Mouse (Mus musculus) MEL (cell line): ENCODE measurements around the gene Cldn12. TPM values are rescaled to one million over a fixed set of nuclear protein-coding genes. Genes with fewer than 3 reads are reported as not detected.

Experiments used
- DNase-seq: peaks from one replicate; pipeline ENCODE4 v3.0.0; 2011; ENCODE audit warnings: low read depth, low spot score
- H3K27ac ChIP-seq: 2 replicates; pipeline ENCODE4 v1.5.1; 2012; ENCODE audit warnings: low read depth, mild to moderate bottlenecking, control low read depth, low read length, moderate library complexity; ENCODE audit not compliant: control insufficient read depth
- H3K27me3 ChIP-seq, 2 experiments: fragments of 150-350 bp in 1 of 2; sonication (generic) in 1 of 2; 2 replicates each; pipeline ENCODE4 v1.6.1; 2012; ENCODE audit warnings: low read length in 2 of 2, mild to moderate bottlenecking in 2 of 2, improper control_type of control experiment in 1 of 2, moderate library complexity in 1 of 2; ENCODE audit not compliant: insufficient read depth in 2 of 2, control insufficient read depth in 1 of 2
- H3K36me3 ChIP-seq, 2 experiments: 2 replicates each; pipeline ENCODE4 v1.6.1; 2012 to 2014; ENCODE audit warnings: low read length in 2 of 2, improper control_type of control experiment in 1 of 2, inconsistent platforms in 1 of 2, mild to moderate bottlenecking in 1 of 2; ENCODE audit not compliant: insufficient read depth in 2 of 2, control insufficient read depth in 1 of 2
- H3K4me1 ChIP-seq, 2 experiments: fragments of 150-350 bp in 1 of 2; sonication (generic) in 1 of 2; 2 replicates each; pipeline ENCODE4 v1.6.1; 2012; ENCODE audit warnings: low read length in 2 of 2, improper control_type of control experiment in 1 of 2, mild to moderate bottlenecking in 1 of 2; ENCODE audit not compliant: insufficient read depth in 2 of 2, control insufficient read depth in 1 of 2
- H3K4me3 ChIP-seq, 2 experiments: fragments of 150-350 bp in 1 of 2; sonication (generic) in 1 of 2; 2 replicates each; pipeline ENCODE4 v1.5.1; 2012; ENCODE audit warnings: low read depth in 2 of 2, low read length in 2 of 2, mild to moderate bottlenecking in 2 of 2, moderate library complexity in 2 of 2, control low read depth in 1 of 2, improper control_type of control experiment in 1 of 2; ENCODE audit not compliant: control insufficient read depth in 1 of 2, insufficient read depth in 1 of 2
- H3K79me2 ChIP-seq: 2 replicates; pipeline ENCODE4 v1.6.1; 2012; ENCODE audit warnings: mild to moderate bottlenecking, low read length, moderate library complexity; ENCODE audit not compliant: control insufficient read depth, poor library complexity, insufficient read depth
- H3K9ac ChIP-seq: 2 replicates; pipeline ENCODE4 v1.6.1; 2012; ENCODE audit warnings: low read depth, mild to moderate bottlenecking, control low read depth, low read length, moderate library complexity; ENCODE audit not compliant: control insufficient read depth, poor library complexity, severe bottlenecking
- H3K9me3 ChIP-seq: fragments of 150-350 bp; sonication (generic); replicated peaks from 2 replicates; pipeline ENCODE4 v1.6.1; 2012; ENCODE audit warnings: mild to moderate bottlenecking, low read length, improper control_type of control experiment, moderate library complexity; ENCODE audit not compliant: insufficient read depth
- CTCF ChIP-seq, 3 experiments: IDR thresholded peaks in 2 of 3; conservative IDR thresholded peaks in 1 of 3; 2 replicates each; pipeline ENCODE4 v1.5.1; 2011 to 2012; ENCODE audit warnings: low read length in 3 of 3, low read depth in 2 of 3, mild to moderate bottlenecking in 2 of 3, improper control_type of control experiment in 1 of 3, inconsistent platforms in 1 of 3, mixed read lengths in 1 of 3, moderate library complexity in 1 of 3; ENCODE audit not compliant: control insufficient read depth in 1 of 3, insufficient read depth in 1 of 3, poor library complexity in 1 of 3, severe bottlenecking in 1 of 3
- E2F4 ChIP-seq: IDR thresholded peaks from 2 replicates; pipeline ENCODE4 v1.6.1; 2011; ENCODE audit warnings: low read depth, low read length, improper control_type of control experiment, borderline replicate concordance
- ELF1 ChIP-seq: IDR thresholded peaks from 2 replicates; pipeline ENCODE4 v1.6.1; 2014; ENCODE audit warnings: low read depth, mild to moderate bottlenecking, inconsistent platforms, low read length, improper control_type of control experiment, moderate library complexity
- ETS1 ChIP-seq: IDR thresholded peaks from 2 replicates; pipeline ENCODE4 v1.6.1; 2012; ENCODE audit warnings: low read depth, mild to moderate bottlenecking, inconsistent platforms, low read length, improper control_type of control experiment, moderate library complexity
- GABPA ChIP-seq: IDR thresholded peaks from 2 replicates; pipeline ENCODE4 v1.6.1; 2012; ENCODE audit warnings: low read depth, mild to moderate bottlenecking, inconsistent platforms, low read length, improper control_type of control experiment, moderate library complexity
- HCFC1 ChIP-seq: IDR thresholded peaks from 2 replicates; pipeline ENCODE4 v1.6.1; 2012; ENCODE audit warnings: low read depth, mild to moderate bottlenecking, inconsistent platforms, low read length, improper control_type of control experiment, moderate library complexity
- JUND ChIP-seq: IDR thresholded peaks from 2 replicates; pipeline ENCODE4 v1.6.1; 2011; ENCODE audit warnings: low read depth, mild to moderate bottlenecking, improper control_type of control experiment, low read length
- MAX ChIP-seq: IDR thresholded peaks from 2 replicates; pipeline ENCODE4 v1.6.1; 2011; ENCODE audit warnings: low read length, improper control_type of control experiment
- MEF2A ChIP-seq: IDR thresholded peaks from 2 replicates; pipeline ENCODE4 v1.6.1; 2014; ENCODE audit warnings: low read depth, mild to moderate bottlenecking, inconsistent platforms, low read length, improper control_type of control experiment; ENCODE audit not compliant: poor library complexity, insufficient replicate concordance, severe bottlenecking; ENCODE audit errors: extremely low read depth
- MYC ChIP-seq: IDR thresholded peaks from 2 replicates; pipeline ENCODE4 v1.6.1; 2011; ENCODE audit warnings: low read depth, mild to moderate bottlenecking, low read length, improper control_type of control experiment, moderate library complexity
- NELFE ChIP-seq: IDR thresholded peaks from 2 replicates; pipeline ENCODE4 v1.6.1; 2011; ENCODE audit warnings: low read depth, low read length, improper control_type of control experiment
- UBTF ChIP-seq: IDR thresholded peaks from 2 replicates; pipeline ENCODE4 v1.6.1; 2012; ENCODE audit warnings: low read depth, mild to moderate bottlenecking, inconsistent platforms, low read length, improper control_type of control experiment, moderate library complexity, borderline replicate concordance; ENCODE audit not compliant: insufficient read depth
- ZKSCAN1 ChIP-seq: IDR thresholded peaks from 2 replicates; pipeline ENCODE4 v1.6.1; 2012; ENCODE audit warnings: low read depth, mild to moderate bottlenecking, inconsistent platforms, low read length, improper control_type of control experiment, moderate library complexity
- polyA plus RNA-seq, 2 experiments: library from polyadenylated mRNA; stranded (reverse) in 1 of 2; unstranded in 1 of 2; fragments of >175 nt in 1 of 2; fragments of >200 nt in 1 of 2; gene quantifications; 2 replicates each; pipeline versions ENCODE4 v1.2.1 to v1.2.4; 2012; ENCODE audit warnings: low replicate concordance in 2 of 2, low read depth in 1 of 2; ENCODE audit not compliant: insufficient read length in 2 of 2, insufficient read depth in 1 of 2, missing spikeins in 1 of 2
- total RNA-seq: library from RNA; depleted of rRNA; stranded (reverse); fragments of 300-350 nt; gene quantifications from 2 replicates; pipeline ENCODE4 v1.2.3, GENCODE M21; 2012; rRNA removed

Gene Cldn12
- total RNA-seq (3.2 and 4.0 TPM in 2 replicates), polyA plus RNA-seq (1 to 10 TPM in 1 of 2 experiments, not detected in 1; 4.7 TPM)

DNA sequence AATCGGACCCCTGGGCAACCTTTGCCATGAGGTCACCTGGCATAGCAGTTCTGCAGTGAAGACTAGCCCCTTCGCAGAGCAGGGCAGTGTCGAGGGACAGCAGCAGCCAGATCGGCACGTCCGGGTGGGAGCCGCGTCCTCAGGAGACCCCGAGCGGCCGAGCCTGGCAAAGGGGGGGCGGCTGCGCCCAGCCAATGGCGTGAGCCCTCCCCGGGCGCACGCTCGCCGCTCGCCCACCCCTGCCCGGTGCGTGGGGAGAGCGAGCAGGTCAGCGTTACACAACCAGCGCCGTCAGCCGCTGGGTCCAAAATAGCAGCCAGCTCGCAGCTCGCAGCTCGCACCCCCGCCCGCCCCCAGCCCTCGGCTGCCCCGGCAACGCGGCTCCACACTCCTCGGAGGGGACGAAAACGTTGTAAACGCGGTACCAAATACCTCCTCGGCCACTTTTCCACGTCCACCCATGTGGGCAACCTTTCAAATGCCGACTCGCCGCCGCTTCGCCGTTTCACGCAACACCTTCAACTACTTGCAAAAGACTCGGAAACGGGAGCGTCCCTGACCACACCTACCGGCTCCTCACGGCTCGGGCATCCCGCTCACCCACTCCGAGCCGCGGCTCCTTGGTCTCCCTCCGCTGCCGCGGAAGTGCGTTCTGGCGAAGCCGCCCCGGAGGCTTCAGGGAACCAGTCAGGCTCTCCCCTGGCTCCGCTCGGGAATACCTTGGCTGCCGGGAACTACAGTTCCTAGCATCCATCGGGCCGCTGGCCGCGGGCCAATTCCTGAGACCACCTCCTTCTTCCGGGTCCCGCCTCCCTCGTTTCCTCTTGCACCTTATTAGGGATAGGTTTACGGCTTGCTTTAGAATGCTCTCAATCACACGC lies at the start of gene Cldn12:
Gene Cldn12 (minus strand): TSS at position 763 of the 881 bp plus-strand sequence.
- Histone ChIP-seq H3K27ac (no peak within 1 kb of the TSS), H3K36me3 (no peaks in the 10 kb centered on the region), H3K4me1 (no peaks in the 10 kb centered on the region), H3K9me3 (no peaks in the 10 kb centered on the region), H3K4me3 (peak within 1 kb of the TSS; percentile 70 to 81), H3K9ac (peak within 1 kb of the TSS; percentile 82), H3K79me2 (0 out of 2 replicates have a peak, but pooled peaks cover 1% of the 10 kb centered on the region), H3K27me3 (no peaks in the 10 kb centered on the region; a peak in 1 of 4 replicates)
- TF ChIP-seq UBTF, result no peak
- TF ChIP-seq HCFC1, result peak; percentile 84
- TF ChIP-seq ETS1, result no peak
- no peak for TF ChIP-seq ZKSCAN1
- TF ChIP-seq ELF1, result peak; percentile 46; the same call in 1 of the 2 replicates
- no peak for TF ChIP-seq NELFE
- TF ChIP-seq MEF2A, result no peak
- TF ChIP-seq MAX, result 0 out of 2 replicates have a peak, but pooled peaks have one; percentile 14
- TF ChIP-seq E2F4, result no peak
- peak; percentile 81 for DNase-seq

DNA sequence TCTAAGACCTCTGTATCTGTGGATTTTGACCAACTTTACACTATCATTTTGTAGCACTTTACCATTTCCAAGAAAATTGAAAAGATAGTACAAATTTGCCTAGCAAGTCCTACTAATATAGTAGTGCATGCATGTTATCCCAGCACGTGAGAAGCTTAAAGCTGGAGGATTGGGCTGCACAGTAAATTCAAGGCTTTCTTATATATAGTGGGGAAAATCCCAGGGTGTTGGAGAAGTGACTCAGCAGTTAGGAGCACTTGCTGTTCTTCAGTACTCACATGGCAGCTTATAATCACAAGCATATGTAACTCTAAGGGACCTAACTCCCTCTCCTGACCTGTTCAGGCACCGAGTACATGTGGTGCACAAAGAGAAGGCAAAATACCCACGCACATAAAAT lies 47.7 kb upstream of the Cldn12 start:
- no peak overlapping the region for H3K9ac ChIP-seq

DNA sequence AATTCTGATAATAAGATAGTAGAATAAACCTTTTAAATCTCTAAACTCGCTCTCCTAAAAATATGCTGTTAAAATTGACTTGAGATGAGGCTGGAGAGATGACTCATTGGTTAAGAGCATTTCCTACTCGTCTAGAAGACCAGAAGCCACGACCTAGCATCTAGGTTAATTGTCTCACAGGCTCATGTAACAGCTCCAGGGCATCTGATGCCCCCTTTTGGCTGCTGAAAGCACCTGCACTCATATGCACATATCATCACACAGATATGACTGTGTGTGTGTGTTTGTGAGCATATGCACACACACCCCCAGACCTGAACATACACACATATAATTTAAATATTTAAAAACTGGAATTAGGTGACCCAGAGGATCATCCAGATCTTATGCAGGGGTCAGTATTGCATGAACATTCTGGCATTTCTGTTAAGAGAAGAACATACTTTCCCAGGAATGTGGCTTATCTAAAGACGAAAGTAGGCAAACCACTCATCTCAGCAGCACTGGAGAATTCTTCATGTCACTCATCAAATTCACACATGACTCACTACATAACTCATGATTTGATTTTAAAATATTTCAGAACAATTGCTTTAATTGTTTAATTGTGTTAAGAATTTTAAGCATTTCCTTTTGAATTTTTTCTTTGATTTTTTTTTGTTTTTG lies 46.4 kb upstream of the Cldn12 start:
- Histone ChIP-seq H3K4me3 (no peak overlapping the region), H3K79me2 (no peaks in the 10 kb centered on the region), H3K9me3 (no peaks in the 10 kb centered on the region), H3K27ac (no peak overlapping the region), H3K9ac (no peak overlapping the region), H3K27me3 (no peaks in the 10 kb centered on the region), H3K4me1 (no peaks in the 10 kb centered on the region), H3K36me3 (no peaks in the 10 kb centered on the region)
- TF ChIP-seq JUND (no peak), CTCF (IDR thresholded peaks at IDR 0.05 in 2 of 3, conservative IDR thresholded peaks at IDR 0.05 in 1 of 3; ENCODE audit: control insufficient read depth in 1 of 3, insufficient read depth in 1 of 3, low read depth in 2 of 3, low read length in 3 of 3, poor library complexity in 1 of 3, severe bottlenecking in 1 of 3) (peak in 1 of 3 experiments; percentile 1; a peak in 1 of 6 replicates)
- DNase-seq, result peak; percentile 5

More for the DNA sequence above, 47.7 kb upstream of the Cldn12 start:
- H3K4me1 ChIP-seq, result no peaks in the 10 kb centered on the region
- no peak overlapping the region for H3K27ac ChIP-seq
- no peaks in the 10 kb centered on the region for H3K36me3 ChIP-seq
- H3K9me3 ChIP-seq, result no peaks in the 10 kb centered on the region
- H3K27me3 ChIP-seq, result no peaks in the 10 kb centered on the region
- no peaks in the 10 kb centered on the region for H3K79me2 ChIP-seq
- H3K4me3 ChIP-seq, result no peak overlapping the region
- no peak for DNase-seq
- TF ChIP-seq MYC (no peak), GABPA (no peak)
